Mouse (Mus musculus): ENCODE results near the gene Tgfbr3. TPM values are rescaled to one million over a fixed set of nuclear protein-coding genes. Genes with fewer than 3 reads are reported as not detected.

Tgfbr3 gene
- total RNA-seq, 2 experiments from 2014 or later = 2.4 TPM

GRCm38 (mm10) chr5:107247786-107248185 is 41.6 kb downstream of the Tgfbr3 start:
- no peak for ATAC-seq (replicated peaks; ENCODE audit: poor library complexity, severe bottlenecking)

GRCm38 (mm10) chr5:107243445-107243844 is 46.0 kb downstream of the Tgfbr3 start:
- ATAC-seq (replicated peaks; ENCODE audit: poor library complexity, severe bottlenecking) = no peak

- no peak for ATAC-seq (replicated peaks; ENCODE audit: poor library complexity, severe bottlenecking)
Observed at GRCm38 (mm10) chr5:107242993-107243392, 46.4 kb downstream of the Tgfbr3 start.

GRCm38 (mm10) chr5:107240276-107240675 is 49.2 kb downstream of the Tgfbr3 start:
- no peak for ATAC-seq (replicated peaks; ENCODE audit: poor library complexity, severe bottlenecking)

GRCm38 (mm10) chr5:107237971-107238426 is 51.4 kb downstream of the Tgfbr3 start:
- ATAC-seq (replicated peaks; ENCODE audit: poor library complexity, severe bottlenecking) = no peak

GRCm38 (mm10) chr5:107236975-107237374 is 52.5 kb downstream of the Tgfbr3 start:
- no peak for ATAC-seq (replicated peaks; ENCODE audit: poor library complexity, severe bottlenecking)

GRCm38 (mm10) chr5:107236039-107236438 is 53.4 kb downstream of the Tgfbr3 start:
- ATAC-seq (replicated peaks; ENCODE audit: poor library complexity, severe bottlenecking) = no peak

GRCm38 (mm10) chr5:107233366-107234354 is 55.8 kb downstream of the Tgfbr3 start:
- no peak for ATAC-seq (replicated peaks; ENCODE audit: poor library complexity, severe bottlenecking)

- ATAC-seq (replicated peaks; ENCODE audit: poor library complexity, severe bottlenecking) = no peak
Observed at GRCm38 (mm10) chr5:107230189-107230588, 59.2 kb downstream of the Tgfbr3 start.

- ATAC-seq (replicated peaks; ENCODE audit: poor library complexity, severe bottlenecking) = no peak
Observed at GRCm38 (mm10) chr5:107229037-107229436, 60.4 kb downstream of the Tgfbr3 start.

GRCm38 (mm10) chr5:107227580-107227979 is 61.8 kb downstream of the Tgfbr3 start:
- no peak for ATAC-seq (replicated peaks; ENCODE audit: poor library complexity, severe bottlenecking)

- ATAC-seq (replicated peaks; ENCODE audit: poor library complexity, severe bottlenecking) = peak; percentile 81
Observed at GRCm38 (mm10) chr5:107224820-107225417, 64.5 kb downstream of the Tgfbr3 start.

- ATAC-seq (replicated peaks; ENCODE audit: poor library complexity, severe bottlenecking) = no peak
Observed at GRCm38 (mm10) chr5:107224151-107224550, 65.3 kb downstream of the Tgfbr3 start.

GRCm38 (mm10) chr5:107223483-107223882 is 65.9 kb downstream of the Tgfbr3 start:
- ATAC-seq (replicated peaks; ENCODE audit: poor library complexity, severe bottlenecking) = peak; percentile 41; the same call in 1 of the 2 replicates

GRCm38 (mm10) chr5:107223029-107223428 is 66.4 kb downstream of the Tgfbr3 start:
- ATAC-seq (replicated peaks; ENCODE audit: poor library complexity, severe bottlenecking) = no peak

GRCm38 (mm10) chr5:107222670-107223005 is 66.8 kb downstream of the Tgfbr3 start:
- no peak for ATAC-seq (replicated peaks; ENCODE audit: poor library complexity, severe bottlenecking)

- ATAC-seq (replicated peaks; ENCODE audit: poor library complexity, severe bottlenecking) = no peak
Observed at GRCm38 (mm10) chr5:107221892-107222669, 67.3 kb downstream of the Tgfbr3 start.

GRCm38 (mm10) chr5:107220936-107221335 is 68.5 kb downstream of the Tgfbr3 start:
- ATAC-seq (replicated peaks; ENCODE audit: poor library complexity, severe bottlenecking) = no peak

GRCm38 (mm10) chr5:107219883-107220282 is 69.5 kb downstream of the Tgfbr3 start:
- 0 out of 2 replicates have a peak, but pooled peaks have one; percentile 31 for ATAC-seq (replicated peaks; ENCODE audit: poor library complexity, severe bottlenecking)

GRCm38 (mm10) chr5:107219318-107219717 is 70.1 kb downstream of the Tgfbr3 start:
- peak; percentile 67 for ATAC-seq (replicated peaks; ENCODE audit: poor library complexity, severe bottlenecking)

- ATAC-seq (replicated peaks; ENCODE audit: poor library complexity, severe bottlenecking) = no peak
Observed at GRCm38 (mm10) chr5:107218594-107218993, 70.8 kb downstream of the Tgfbr3 start.

Data from granulocyte monocyte progenitor cell, adult 5-6 weeks (primary cell).